Mouse (Mus musculus): ENCODE data around the gene Mepce.

DNA sequence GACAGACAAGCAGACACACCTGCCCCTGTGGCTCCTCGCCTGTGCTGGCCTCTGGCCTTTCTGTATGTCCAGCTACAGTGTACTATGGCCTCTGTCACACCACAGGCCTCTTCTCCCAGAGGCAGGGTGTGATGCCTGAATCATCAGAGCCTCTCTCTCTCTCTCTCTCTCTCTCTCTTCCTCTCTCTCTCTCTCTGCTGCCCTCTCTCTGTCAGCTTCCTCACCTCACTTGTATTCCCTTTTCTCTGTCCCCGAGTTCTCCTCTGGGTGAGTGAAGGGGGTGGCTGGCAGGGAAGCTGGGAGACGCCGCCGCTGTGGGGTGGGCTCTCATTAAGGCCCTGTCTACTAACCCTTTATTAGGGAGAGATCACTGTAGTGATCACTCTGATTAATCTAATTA, 48.9 kb downstream of the Mepce start:
- TF ChIP-seq CTCF (IDR thresholded peaks at IDR 0.05; ENCODE audit: low read depth), result peak; percentile 48
- TF ChIP-seq EP300 (IDR thresholded peaks at IDR 0.05; ENCODE audit: low read depth), result no peak
